Mouse (Mus musculus): ENCODE results near the gene Ttc9b. TPM values are rescaled to one million over a fixed set of nuclear protein-coding genes. Genes with fewer than 3 reads are reported as not detected.
"Not testable (repeated sequence)": the region's sequence is repeated elsewhere in the genome, so short reads cannot be mapped to it uniquely, and the experiment has no call there.

Ttc9b gene
- polyA plus RNA-seq, 1 experiment from 2014 or later: 0.05 TPM

DNA sequence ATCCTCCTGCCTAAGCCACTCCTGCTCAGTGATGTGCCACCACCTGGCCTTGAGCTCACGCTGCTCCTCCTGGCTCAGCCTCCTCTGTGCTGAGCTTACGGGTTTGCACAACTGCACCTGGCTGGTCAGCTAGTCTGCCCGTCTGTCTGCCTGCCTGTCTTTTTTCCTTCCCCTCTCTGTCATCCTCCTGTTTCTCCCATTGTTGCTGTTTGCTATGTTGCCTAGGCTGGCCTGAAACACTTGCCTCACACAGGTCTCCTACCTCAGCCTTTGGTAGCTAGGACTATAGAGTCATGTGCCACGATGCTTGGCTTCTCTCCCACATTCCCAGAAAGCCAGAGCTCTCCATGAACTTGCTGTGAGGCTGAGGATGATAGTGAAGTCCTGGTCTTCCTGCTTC lies 40.8 kb upstream of the Ttc9b start:
- Histone ChIP-seq H3K9ac (no peak overlapping the region), H3K27me3 (no peaks in the 10 kb centered on the region), H3K9me3 (replicated peaks) (no peaks in the 10 kb centered on the region), H3K4me1 (replicated peaks) (peaks cover 22% of the 10 kb centered on the region), H3K27ac (no peak overlapping the region), H3K36me3 (peaks cover 65% of the 10 kb centered on the region), H3K4me2 (no peak overlapping the region), H3K4me3 (replicated peaks) (no peak overlapping the region)
- no peak for ATAC-seq (ENCODE audit: low read depth)
- DNase-seq: no peak
- WGBS (ENCODE audit: insufficient replicate concordance): 67% methylated on average over 4 of the region's 4 CpGs

DNA sequence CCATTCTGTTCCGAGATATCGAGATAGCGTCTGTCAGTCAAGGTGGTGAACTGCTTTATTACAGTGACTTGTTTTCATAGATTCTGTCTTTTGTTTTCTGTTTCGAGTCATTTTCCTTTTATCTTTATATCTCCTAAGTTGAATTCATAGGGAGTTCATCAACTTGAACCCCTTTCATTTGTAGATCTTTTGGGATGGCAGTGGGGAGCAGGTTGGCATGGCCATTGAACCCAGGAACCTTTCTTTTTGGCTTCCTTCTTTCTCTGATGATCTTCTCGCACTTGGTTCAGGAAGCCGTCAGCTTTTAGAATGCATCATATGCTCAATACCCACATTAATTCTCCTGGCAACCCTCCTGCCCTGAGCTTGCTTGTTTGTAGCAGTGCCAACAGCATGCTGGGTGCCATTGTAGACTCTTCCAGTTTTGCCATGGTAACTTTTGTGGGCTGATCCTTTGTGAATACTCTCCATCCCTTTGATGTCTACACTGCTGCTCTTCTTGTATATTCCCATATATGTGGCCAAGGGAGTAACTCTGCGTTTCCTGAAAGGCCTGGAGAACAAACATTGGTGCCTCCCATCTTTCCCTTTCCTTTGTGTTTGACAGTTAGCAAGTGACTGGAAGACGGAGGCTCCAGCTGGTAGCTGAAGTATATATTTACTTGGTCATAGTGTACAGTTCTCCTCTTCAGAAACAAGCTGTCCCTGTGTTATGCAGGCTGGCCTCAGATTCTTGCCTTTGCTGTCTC lies 39.8 kb upstream of the Ttc9b start:
- DNase-seq (no peak), ATAC-seq (ENCODE audit: low read depth) (no peak)
- no peak overlapping the region for H3K27ac ChIP-seq
- no peak overlapping the region for H3K9ac ChIP-seq
- H3K36me3 ChIP-seq: peaks cover 66% of the 10 kb centered on the region
- no peaks in the 10 kb centered on the region for H3K9me3 ChIP-seq (replicated peaks)
- no peaks in the 10 kb centered on the region for H3K27me3 ChIP-seq
- 76% methylated on average over 8 of the region's 8 CpGs for whole genome bisulfite sequencing (ENCODE audit: insufficient replicate concordance)
- H3K4me3 ChIP-seq (replicated peaks): no peak overlapping the region
- peaks cover 13% of the 10 kb centered on the region for H3K4me1 ChIP-seq (replicated peaks)
- H3K4me2 ChIP-seq: no peak overlapping the region

DNA sequence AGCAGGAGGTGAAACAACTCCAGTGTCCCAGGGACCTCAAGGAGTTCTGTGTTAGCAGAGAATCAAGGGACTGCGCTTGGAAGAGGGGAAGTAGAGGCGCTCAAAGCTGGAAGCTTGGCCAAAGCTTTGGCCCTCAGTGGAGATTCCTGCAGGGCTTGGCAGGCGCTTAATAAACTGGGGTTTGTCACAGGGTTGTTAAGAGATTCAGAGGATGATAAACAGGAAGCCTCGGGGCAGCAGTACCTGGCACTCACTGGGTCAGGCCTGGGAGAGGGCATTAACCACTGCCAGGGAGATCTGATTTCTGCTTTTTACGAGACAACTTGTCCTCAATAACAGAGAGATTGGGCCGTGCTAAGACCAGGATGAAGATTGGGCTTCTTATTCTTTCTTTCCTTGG lies 32.7 kb upstream of the Ttc9b start:
- no peak overlapping the region for H3K4me3 ChIP-seq (replicated peaks)
- H3K36me3 ChIP-seq: peaks cover 96% of the 10 kb centered on the region
- no peak for ATAC-seq (ENCODE audit: low read depth)
- no peak overlapping the region for H3K4me2 ChIP-seq
- DNase-seq: no peak
- 64% methylated on average over 6 of the region's 6 CpGs for WGBS (ENCODE audit: insufficient replicate concordance)
- H3K9me3 ChIP-seq (replicated peaks): no peaks in the 10 kb centered on the region
- no peak overlapping the region for H3K27ac ChIP-seq
- H3K4me1 ChIP-seq (replicated peaks): no peaks in the 10 kb centered on the region
- no peaks in the 10 kb centered on the region for H3K27me3 ChIP-seq
- H3K9ac ChIP-seq: no peak overlapping the region

DNA sequence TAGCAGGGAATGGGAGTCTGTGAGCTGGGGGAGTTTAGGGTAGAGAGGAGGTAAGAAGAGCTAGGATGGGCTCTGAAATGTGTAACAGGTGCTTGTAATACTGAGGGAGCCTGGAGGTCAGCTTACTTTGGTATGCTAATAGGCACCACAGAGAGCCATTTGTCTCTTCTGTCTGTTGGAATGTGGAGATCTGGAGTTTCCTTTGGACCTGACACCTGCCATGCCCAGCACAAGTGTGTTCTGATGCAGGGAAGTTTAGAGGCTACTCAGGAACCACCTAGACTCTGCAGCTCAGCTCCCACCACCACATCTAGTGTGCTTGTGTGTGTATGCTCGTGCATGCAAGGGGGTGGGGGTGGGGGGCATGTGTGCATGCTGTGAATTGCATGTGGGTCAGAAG lies 31.5 kb upstream of the Ttc9b start:
- WGBS (ENCODE audit: insufficient replicate concordance): 65% methylated on average over 1 of the region's 1 CpGs
- Histone ChIP-seq H3K4me2 (no peak overlapping the region), H3K4me1 (replicated peaks) (no peaks in the 10 kb centered on the region), H3K36me3 (peaks cover 96% of the 10 kb centered on the region), H3K27me3 (no peaks in the 10 kb centered on the region), H3K27ac (no peak overlapping the region), H3K9ac (no peak overlapping the region), H3K4me3 (replicated peaks) (no peak overlapping the region), H3K9me3 (replicated peaks) (no peaks in the 10 kb centered on the region)
- no peak for DNase-seq
- ATAC-seq (ENCODE audit: low read depth): no peak

DNA sequence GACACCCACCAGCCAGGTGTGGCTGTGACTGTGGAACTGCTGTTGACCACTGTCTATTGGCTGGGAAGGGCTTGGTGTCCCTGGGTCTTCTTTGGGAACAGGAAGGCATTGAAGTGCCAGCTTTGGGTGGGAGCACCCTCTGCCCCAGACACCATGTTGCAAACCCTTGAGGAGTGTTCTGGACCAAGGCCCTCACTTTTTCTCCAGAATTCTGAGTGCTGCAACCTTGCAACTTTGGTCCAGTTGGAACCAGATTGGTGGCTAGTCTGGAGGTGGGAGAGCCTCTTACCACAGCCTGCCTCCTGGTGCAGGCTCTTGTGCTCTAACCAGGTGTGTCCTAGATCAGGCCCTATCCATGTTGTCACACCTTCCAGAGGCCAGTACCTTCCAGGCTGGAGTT lies 28.7 kb upstream of the Ttc9b start:
- Histone ChIP-seq H3K27me3 (no peaks in the 10 kb centered on the region), H3K9me3 (replicated peaks) (no peaks in the 10 kb centered on the region), H3K27ac (no peak overlapping the region), H3K4me3 (replicated peaks) (no peak overlapping the region), H3K9ac (no peak overlapping the region), H3K4me1 (replicated peaks) (no peaks in the 10 kb centered on the region), H3K4me2 (no peak overlapping the region), H3K36me3 (peaks cover 96% of the 10 kb centered on the region)
- DNase-seq (no peak), ATAC-seq (ENCODE audit: low read depth) (no peak)

DNA sequence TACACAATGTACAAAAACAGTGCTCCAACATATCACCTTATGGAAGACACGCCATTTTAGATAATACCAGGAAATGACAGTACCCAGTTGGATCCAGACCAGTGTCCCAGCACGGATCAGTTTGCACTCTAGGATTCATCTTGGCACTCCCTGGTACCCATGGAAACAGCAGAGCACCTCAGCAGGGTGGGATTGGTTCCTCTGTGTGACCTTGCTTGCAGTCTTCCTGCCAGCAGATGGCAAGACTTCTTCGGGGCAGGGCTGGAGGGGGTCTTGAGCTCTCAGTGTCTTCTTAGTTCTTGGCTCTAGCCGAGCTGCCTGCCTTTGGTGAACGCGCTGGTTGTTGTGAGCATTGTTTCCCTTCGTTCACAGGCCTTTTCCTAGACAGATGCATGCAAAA lies 26.0 kb upstream of the Ttc9b start:
- Histone ChIP-seq H3K36me3 (peaks cover 91% of the 10 kb centered on the region), H3K4me2 (no peak overlapping the region), H3K4me3 (replicated peaks) (no peak overlapping the region), H3K4me1 (replicated peaks) (no peaks in the 10 kb centered on the region), H3K9me3 (replicated peaks) (no peaks in the 10 kb centered on the region), H3K9ac (no peak overlapping the region), H3K27ac (no peak overlapping the region), H3K27me3 (no peaks in the 10 kb centered on the region)
- ATAC-seq (ENCODE audit: low read depth) (no peak), DNase-seq (no peak)
- WGBS (ENCODE audit: insufficient replicate concordance): 78% methylated on average over 7 of the region's 7 CpGs

DNA sequence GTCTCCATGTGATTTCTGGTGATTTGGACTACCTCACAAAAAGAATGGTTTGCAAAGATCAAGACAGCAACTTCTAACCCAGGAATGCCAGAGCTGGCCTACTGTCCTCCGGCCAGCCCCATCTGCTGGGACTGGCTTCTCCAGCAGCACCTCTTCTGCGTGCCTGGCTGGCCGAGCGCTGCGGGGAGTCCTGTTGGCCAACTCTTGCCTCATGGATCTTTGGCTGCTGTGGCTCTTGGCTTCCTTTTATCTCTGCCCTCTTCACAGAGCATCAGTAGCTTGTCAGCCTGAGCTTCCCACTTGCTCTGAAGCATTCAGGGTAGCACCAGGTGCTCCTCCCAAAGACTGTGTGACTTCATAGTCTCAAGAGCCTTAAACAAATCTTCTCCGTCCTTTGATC lies 25.5 kb upstream of the Ttc9b start:
- no peak overlapping the region for H3K4me2 ChIP-seq
- H3K36me3 ChIP-seq: peaks cover 91% of the 10 kb centered on the region
- no peaks in the 10 kb centered on the region for H3K4me1 ChIP-seq (replicated peaks)
- H3K27me3 ChIP-seq: no peaks in the 10 kb centered on the region
- WGBS (ENCODE audit: insufficient replicate concordance): 87% methylated on average over 6 of the region's 6 CpGs
- H3K27ac ChIP-seq: no peak overlapping the region
- H3K4me3 ChIP-seq (replicated peaks): no peak overlapping the region
- H3K9me3 ChIP-seq (replicated peaks): no peaks in the 10 kb centered on the region
- H3K9ac ChIP-seq: no peak overlapping the region
- DNase-seq (no peak), ATAC-seq (ENCODE audit: low read depth) (no peak)

DNA sequence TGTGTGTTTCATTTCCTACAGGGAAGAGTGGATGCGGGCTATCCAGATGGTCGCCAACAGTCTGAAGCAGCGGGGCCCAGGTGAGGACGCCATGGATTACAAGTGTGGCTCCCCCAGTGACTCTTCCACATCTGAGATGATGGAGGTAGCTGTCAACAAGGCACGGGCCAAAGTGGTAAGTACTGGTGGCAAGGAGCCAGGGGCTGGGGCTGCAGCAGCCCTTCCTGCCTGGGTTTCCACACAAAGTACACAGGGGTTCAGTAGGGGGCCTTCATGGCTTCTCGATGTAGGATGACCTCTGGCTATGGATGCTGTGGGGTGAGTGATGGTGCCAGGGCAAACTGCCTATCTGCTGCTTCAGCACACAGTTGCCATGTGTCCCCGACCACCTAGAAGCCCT lies 24.9 kb upstream of the Ttc9b start:
- ATAC-seq (ENCODE audit: low read depth); H3K27me3 ChIP-seq; H3K4me1 ChIP-seq (replicated peaks); H3K4me2 ChIP-seq; H3K27ac ChIP-seq; H3K9ac ChIP-seq; H3K4me3 ChIP-seq (replicated peaks); H3K9me3 ChIP-seq (replicated peaks); DNase-seq: not testable (repeated sequence)
- peaks cover 90% of the 10 kb centered on the region for H3K36me3 ChIP-seq
- WGBS (ENCODE audit: insufficient replicate concordance): 89% methylated on average over 7 of the region's 7 CpGs

DNA sequence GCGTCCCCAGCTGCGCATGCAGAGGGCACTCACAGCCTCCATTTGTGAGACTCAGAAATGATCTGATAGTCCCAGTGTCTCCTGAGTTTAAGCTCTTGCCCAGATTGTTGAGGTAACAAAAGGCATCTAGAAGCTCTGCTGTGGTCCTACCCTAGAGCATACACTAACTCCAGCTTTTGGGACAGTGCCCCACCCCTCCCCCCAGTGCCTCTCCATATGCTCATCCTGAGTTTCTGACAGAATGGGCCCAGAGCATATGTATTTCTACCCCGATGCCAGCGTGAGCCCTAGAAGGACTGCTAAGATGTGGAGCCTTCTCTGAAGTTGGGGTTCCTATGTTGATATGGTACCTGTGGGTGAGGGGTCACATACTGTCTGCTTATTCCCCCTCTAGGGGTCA lies 22.3 kb upstream of the Ttc9b start:
- no peak overlapping the region for H3K9ac ChIP-seq
- H3K4me1 ChIP-seq (replicated peaks): no peaks in the 10 kb centered on the region
- no peak overlapping the region for H3K4me3 ChIP-seq (replicated peaks)
- no peak overlapping the region for H3K27ac ChIP-seq
- H3K36me3 ChIP-seq: peaks cover 94% of the 10 kb centered on the region
- no peaks in the 10 kb centered on the region for H3K9me3 ChIP-seq (replicated peaks)
- H3K4me2 ChIP-seq: no peak overlapping the region
- ATAC-seq (ENCODE audit: low read depth) (no peak), DNase-seq (no peak)
- H3K27me3 ChIP-seq: no peaks in the 10 kb centered on the region
- 95% methylated on average over 4 of the region's 4 CpGs for WGBS (ENCODE audit: insufficient replicate concordance)

DNA sequence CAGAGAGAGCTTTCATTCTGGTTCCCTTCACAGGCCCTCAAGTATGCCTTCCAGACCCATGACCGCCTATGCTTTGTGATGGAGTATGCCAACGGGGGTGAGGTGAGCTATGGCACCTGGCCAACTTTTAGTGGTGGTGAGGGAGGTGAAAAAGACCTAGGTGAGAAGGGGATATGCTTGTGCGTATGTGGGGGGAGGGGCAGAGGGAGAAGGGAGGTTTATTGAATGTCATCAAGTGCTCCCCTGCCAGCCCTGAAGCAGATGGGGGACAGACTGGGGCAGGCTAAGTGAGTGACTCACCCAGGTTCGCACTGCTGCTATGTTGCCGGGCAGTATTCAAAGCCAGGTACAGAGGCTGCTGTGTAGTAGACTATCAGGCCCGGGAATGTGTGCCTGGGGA lies 20.5 kb upstream of the Ttc9b start:
- ATAC-seq (ENCODE audit: low read depth) (no peak), DNase-seq (no peak)
- Histone ChIP-seq H3K36me3 (peaks cover 93% of the 10 kb centered on the region), H3K4me1 (replicated peaks) (no peaks in the 10 kb centered on the region), H3K4me3 (replicated peaks) (no peak overlapping the region), H3K4me2 (no peak overlapping the region), H3K9ac (no peak overlapping the region), H3K27me3 (no peaks in the 10 kb centered on the region), H3K27ac (no peak overlapping the region), H3K9me3 (replicated peaks) (no peaks in the 10 kb centered on the region)
- 85% methylated on average over 6 of the region's 6 CpGs for WGBS (ENCODE audit: insufficient replicate concordance)

DNA sequence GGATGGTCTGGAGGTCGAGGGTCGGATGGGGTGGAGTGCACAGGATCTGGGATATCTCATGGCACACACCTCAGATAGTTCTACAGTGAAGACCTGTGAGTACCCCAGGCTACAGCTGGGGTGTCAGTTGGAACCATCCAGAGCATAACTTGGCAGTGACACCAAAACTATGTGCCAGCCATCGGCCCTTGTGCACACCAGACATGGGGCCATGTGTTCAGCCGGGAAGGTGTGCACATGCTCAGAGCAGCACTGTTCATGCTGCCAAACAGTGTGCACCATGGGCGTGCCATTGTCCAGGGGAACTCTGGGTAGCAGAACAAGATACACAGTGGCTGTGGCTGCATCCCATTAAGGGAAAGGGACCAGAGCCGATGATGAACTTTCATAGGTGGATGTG lies 19.0 kb upstream of the Ttc9b start:
- whole genome bisulfite sequencing (ENCODE audit: insufficient replicate concordance): 86% methylated on average over 6 of the region's 6 CpGs
- no peak for DNase-seq
- H3K4me3 ChIP-seq (replicated peaks): no peak overlapping the region

DNA sequence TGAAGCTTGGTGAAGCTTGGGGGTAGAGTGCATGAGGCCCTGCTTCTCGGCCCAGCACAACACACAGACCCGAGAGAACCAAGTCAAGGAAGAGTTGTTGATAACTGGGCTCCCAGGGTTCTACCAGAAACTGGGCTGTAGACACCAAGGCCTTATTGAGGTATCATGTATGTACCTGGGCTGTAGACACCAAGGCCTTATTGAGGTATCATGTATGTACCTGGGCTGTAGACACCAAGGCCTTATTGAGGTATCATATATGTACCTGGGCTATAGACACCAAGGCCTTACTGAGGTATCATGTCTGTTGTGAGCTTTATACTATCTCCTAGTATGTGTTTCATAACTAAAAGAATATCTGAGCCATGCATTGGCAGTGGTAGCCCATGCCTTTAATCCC lies 18.6 kb upstream of the Ttc9b start:
- not testable (repeated sequence) for H3K9me3 ChIP-seq (replicated peaks); H3K4me3 ChIP-seq (replicated peaks); H3K9ac ChIP-seq; H3K4me2 ChIP-seq; H3K4me1 ChIP-seq (replicated peaks); H3K27me3 ChIP-seq; ATAC-seq (ENCODE audit: low read depth); H3K27ac ChIP-seq; DNase-seq
- WGBS (ENCODE audit: insufficient replicate concordance): 78% methylated on average over 2 of the region's 2 CpGs
- H3K36me3 ChIP-seq: peaks cover 75% of the 10 kb centered on the region

More for the DNA sequence above, 19.0 kb upstream of the Ttc9b start:
- Histone ChIP-seq H3K9me3 (replicated peaks) (no peaks in the 10 kb centered on the region), H3K36me3 (peaks cover 79% of the 10 kb centered on the region), H3K4me1 (replicated peaks) (no peaks in the 10 kb centered on the region), H3K4me2 (no peak overlapping the region), H3K27ac (no peak overlapping the region), H3K27me3 (no peaks in the 10 kb centered on the region), H3K9ac (no peak overlapping the region)
- ATAC-seq (ENCODE audit: low read depth): peak; percentile 19; the same call in 1 of the 2 replicates

Measured in liver, embryonic 13.5 days (tissue).